Mouse (Mus musculus): ENCODE measurements around the gene Lrrc15. TPM values are rescaled to one million over a fixed set of nuclear protein-coding genes. Genes with fewer than 3 reads are reported as not detected.

The Lrrc15 gene
- polyA plus RNA-seq (2017; shearing (Covaris generic)) = not detected

GRCm38 (mm10) chr16:30282844-30283495 lies at the start of gene Lrrc15:
Lrrc15 (minus strand) TSS chr16:30283256.

GRCm38 (mm10) chr16:30310647-30311046 lies 27.6 kb upstream of the Lrrc15 start, which contains the start of gene Gp5:
Gp5 (minus strand) TSS chr16:30310779.

GRCm38 (mm10) chr16:30267359-30267758 lies 15.7 kb downstream of the Lrrc15 start, which contains the start of gene Cpn2:
Cpn2 (minus strand) TSS chr16:30267499.

Other genes with a start within 250 kb of the Lrrc15 start
- gene Hes1, start 218.9 kb downstream of the Lrrc15 start, polyA plus RNA-seq (2017; shearing (Covaris generic)) = not detected
- gene Cpn2, start 15.8 kb downstream of the Lrrc15 start, polyA plus RNA-seq (2017; shearing (Covaris generic)) = not detected
- gene Gp5, start 27.5 kb upstream of the Lrrc15 start, polyA plus RNA-seq (2017; shearing (Covaris generic)) = not detected
- 6.0 TPM for gene Atp13a3, start 122.7 kb upstream of the Lrrc15 start, polyA plus RNA-seq (2017; shearing (Covaris generic))